Mouse (Mus musculus): ENCODE data around the gene Nploc4.

Nploc4 gene

GRCm38 (mm10) chr11:120378611-120379540, 58.6 kb downstream of the Nploc4 start, which contains the start of gene Faap100:
Faap100 (minus strand) TSS chr11:120378764.
- DNase-seq (ENCODE audit: low spot score in 2 of 2): peak; percentile 82 to 83

DNA sequence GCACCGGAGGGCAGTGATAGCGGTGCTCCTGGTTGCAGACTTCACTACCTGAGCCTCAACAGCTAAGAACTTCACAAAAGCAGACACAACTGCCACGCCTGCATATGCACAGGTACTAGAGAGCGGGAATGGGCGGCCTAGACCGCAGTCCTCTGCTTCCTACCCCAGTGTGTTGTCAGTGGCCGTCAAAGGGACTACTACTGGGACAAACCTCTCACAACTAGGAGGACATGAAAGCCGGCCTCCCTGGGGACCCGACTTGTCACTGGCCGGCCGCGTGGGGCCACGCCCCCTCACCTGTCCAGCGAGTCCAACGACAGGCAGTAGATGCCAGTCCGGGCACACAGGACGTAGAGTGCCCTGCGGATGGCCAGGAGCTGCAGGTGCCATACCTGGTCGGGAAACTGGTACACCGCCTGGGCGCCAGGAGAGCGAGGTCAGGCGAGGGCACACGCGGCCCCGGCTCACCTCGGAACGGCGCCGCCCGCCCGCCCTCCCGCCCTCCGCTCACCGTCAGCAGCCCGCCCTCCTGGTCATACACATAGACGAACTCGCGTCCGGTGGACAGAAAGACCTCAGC, 59.4 kb downstream of the Nploc4 start:
- DNase-seq (ENCODE audit: low spot score in 2 of 2): no peak

GRCm38 (mm10) chr11:120377337-120377736, 60.2 kb downstream of the Nploc4 start:
- DNase-seq (ENCODE audit: low spot score in 2 of 2): no peak

DNA sequence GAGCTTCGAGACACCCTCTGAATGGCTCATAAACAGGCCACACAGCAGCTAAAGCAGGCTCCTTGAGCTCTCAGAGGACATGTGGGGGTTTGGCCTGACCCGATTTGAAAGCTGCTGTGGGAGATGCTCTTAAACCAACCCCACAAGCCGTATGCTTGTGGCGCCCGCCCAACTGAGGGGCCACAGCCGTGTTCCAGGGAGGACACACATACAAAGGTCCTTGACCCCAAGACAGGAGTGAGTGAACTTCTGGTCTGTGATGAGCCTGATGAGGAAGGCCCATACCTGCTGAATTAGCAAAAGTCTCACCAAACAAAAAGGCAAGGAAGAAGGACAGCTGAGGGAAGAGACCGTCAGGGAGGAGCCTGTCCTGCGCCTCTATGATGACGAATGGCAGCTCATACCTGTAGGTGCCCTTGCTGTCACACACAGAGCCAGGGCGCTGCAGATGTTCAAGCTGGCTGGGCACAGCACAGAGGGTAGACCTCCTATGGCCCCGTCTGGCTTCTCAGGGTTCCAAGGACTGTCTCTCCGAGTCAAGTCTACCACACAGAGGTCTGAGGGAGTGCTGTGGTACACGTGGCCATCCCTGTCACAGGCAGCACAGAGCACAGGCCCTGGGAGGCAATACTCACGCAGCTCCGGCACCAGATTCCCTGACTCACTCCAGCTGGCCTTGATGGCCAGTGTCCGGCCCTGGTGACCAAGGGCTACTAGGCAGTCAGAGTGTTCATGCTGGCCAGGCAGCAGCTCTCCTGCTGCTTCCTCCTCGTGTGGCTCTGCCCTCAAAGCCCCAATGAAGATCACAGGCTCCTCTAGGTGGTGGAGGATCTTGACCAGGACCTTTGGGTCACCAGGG, 61.0 kb downstream of the Nploc4 start:
- no peak for DNase-seq (ENCODE audit: low spot score in 2 of 2)

DNA sequence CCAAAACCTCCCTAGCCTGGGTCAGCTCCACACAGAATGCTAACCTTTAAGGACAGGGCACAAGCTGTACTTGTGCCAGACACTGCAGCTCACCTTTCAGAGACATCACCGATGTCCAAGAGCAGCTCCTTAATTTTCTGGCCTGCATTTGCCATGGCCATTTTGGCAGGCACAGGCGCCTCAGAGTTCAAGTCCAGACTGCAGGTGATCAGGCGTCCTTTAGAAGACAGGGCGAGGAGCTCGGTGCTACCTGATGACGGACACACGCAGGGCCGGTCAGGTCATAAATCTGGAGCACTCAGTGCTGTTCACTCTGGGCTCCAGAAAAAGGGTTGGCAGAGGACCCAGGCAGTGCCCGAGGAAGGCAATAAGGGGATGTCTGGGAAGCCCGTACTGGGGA, 62.2 kb downstream of the Nploc4 start:
- no peak for DNase-seq (ENCODE audit: low spot score in 2 of 2)

DNA sequence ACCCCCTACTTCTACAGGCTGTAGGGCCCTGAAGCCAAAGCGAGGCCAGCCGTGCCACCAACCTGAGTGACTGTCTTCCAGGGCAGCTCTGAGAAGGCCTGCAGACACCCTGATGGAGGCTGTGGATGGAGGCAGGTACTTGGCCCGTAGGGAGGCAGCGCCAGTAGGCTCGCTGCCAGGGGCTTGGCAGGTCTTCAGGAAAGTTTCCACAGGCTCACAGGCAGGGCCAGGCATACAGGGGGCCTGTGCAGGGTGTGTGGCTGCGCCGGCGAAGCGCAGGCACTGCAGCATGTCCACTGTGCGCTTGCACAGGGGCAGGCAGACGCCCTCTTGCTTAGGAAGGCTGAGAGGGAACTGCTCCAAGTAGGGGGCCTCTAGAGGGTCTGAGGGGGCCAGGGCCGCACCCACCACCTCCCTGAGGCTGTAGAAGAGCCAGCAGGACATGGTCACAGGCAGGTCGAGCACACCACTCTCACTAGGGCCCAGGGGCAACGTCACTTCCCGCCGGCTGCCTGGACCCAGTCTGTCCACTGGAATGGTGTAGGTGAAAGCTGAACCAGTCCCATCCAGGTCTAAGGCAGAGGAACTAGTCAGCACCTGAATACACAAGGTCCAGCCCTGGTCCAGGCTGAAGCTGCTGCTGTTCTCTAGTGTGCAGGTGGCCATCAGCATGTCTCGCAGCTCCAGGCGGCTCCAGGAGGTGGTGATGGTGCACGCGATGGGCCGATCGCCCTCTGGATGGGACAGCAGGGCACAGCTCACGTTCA, 63.5 kb downstream of the Nploc4 start:
- no peak for DNase-seq (ENCODE audit: low spot score in 2 of 2)

GRCm38 (mm10) chr11:120373025-120373424, 64.5 kb downstream of the Nploc4 start:
- no peak for DNase-seq (ENCODE audit: low spot score in 2 of 2)

DNA sequence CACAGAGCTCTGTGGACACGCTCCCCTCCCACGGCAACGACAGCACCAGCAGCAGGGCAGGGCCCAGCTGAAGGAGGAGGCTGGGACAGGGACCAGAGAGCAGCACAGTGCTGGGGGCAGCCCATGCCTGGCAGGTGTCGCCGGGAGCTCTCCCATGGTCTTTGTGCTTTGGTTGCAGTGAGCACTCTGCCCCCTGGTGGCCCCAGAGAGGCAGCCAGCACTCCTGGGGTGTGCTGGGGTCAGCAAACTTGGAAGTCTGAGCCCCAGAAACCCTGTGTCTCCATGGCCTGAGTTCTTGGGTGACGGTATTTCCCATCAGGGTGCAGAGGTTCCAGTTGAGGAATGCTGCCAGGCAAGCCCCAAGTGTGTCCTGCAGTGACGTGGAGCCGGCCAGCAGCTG, 67.9 kb downstream of the Nploc4 start:
- DNase-seq (ENCODE audit: low spot score in 2 of 2): peak; percentile 50 to 55

DNA sequence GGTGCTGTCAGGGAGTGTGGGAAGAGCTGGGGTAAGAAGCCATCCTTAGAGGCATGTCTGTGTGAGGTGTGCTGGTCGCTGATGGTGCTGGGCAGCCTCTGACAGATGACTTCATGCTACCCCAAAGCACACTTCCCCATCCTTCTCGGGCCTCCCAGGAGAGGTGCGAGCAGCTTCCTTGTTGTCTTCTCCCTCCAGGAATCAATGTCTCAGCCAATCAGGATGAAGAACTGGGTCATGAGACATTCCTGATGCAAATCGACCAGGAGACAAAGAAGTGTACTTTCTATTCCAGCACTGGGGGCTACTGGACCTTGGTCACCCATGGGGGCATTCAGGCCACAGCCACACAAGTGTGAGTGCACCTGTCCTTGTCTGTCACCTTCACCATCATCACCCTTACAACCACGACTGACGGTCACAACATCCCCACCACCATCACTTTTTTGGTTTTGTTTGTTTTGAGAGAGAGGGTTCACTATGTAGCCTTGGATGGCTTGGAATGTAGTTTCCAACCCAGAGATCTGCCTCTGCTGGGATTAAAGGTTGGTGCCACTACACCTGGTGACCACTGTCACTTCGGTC, 71.0 kb downstream of the Nploc4 start:
- DNase-seq (ENCODE audit: low spot score in 2 of 2): no peak

- DNase-seq (ENCODE audit: low spot score in 2 of 2): no peak
Observed at GRCm38 (mm10) chr11:120362891-120363290, 74.6 kb downstream of the Nploc4 start.

DNA sequence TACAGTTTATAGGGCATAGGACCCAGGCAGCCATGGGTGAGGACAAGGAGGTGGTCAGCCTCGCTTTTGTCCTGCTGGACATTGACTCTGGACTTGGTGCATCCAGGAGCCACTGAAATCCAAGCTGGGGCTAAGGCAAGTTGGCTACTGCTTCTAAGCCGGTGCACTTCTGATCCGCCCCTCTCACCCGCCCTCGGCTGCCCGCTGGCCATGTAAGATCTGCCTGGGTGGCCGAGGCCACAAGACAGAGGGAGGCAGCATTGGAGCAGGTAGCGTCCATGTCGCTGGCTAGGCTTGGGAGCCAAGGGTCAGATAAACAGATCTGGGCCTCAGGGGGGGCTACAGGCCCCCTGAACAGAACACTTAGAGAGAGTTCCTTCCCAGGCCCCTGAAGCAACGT, 76.2 kb downstream of the Nploc4 start, which contains the start of gene Fscn2:
Gene Fscn2, plus strand, starts transcription at position 240 of the 400 bp plus-strand sequence.
- DNase-seq (ENCODE audit: low spot score in 2 of 2): no peak

DNA sequence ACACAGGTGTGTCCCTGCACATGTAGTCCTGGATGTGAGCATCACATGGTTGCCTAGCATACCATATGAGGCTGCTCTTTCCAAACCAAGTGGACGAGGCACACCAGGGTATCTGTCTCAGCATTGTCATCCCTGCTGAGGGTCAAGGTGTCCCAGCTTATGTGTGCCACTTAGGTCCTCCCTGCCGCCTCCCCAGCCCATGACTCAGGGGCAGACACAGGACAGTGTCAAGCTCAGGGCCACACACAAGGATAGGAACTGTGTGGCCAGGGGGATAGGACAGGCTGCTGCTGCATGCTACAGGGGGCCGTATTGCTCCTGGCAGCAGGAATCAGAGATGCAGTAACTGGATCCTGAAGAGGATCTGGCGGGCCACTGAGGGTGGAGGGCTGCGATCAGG, 76.8 kb downstream of the Nploc4 start:
- no peak for DNase-seq (ENCODE audit: low spot score in 2 of 2)

GRCm38 (mm10) chr11:120360062-120360461, 77.4 kb downstream of the Nploc4 start:
- no peak for DNase-seq (ENCODE audit: low spot score in 2 of 2)

DNA sequence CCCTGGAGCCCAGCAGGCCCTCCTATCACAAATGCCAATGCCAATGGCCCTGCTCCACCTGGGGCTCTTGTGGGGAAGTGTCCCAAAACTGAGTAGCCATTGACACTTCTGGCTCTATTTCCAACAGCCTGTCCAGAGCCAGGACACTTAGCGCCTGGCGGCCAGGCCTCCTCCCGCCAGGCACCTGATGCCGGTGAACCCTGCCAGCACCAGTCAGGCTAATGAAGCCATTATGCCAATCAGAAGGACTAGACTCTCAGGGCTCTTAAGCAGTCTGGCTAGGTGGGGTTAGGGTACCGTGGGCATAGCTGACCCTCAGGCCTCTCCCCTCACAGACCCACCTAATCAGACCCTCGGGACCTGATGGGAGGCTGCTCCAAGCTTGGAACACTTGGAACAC, 78.1 kb downstream of the Nploc4 start:
- no peak for DNase-seq (ENCODE audit: low spot score in 2 of 2)

DNA sequence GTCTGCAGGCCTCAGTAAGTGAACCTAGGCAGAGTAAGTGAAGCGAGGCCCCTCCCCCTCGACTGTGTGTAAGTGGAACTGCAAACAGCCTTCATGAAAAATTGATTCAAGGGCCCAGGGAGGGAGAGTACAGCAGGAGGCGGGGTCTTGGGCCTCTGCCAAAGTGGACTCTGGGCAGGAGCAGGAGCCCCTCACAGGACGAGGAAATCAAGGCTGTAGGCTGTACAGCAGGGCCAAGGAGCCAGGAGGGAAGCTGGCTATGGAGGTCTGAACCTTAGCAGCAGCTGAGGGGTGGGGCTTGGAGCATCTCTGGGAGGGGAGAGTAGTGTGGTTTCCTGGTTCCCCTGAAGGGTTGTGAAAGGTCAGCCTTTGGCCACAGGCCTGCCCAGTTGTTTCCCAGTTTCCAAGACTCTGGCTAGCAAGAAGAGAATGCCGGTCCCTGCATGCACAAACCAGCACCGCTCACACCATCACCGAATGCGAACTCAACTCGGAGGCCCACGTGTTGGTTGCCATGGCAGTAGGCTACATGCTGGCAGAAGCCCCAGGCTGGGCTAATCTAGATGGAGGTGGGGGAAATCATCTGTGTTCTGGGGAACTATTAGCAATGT, 79.6 kb downstream of the Nploc4 start:
- peak; percentile 71 to 85 for DNase-seq (ENCODE audit: low spot score in 2 of 2)

DNA sequence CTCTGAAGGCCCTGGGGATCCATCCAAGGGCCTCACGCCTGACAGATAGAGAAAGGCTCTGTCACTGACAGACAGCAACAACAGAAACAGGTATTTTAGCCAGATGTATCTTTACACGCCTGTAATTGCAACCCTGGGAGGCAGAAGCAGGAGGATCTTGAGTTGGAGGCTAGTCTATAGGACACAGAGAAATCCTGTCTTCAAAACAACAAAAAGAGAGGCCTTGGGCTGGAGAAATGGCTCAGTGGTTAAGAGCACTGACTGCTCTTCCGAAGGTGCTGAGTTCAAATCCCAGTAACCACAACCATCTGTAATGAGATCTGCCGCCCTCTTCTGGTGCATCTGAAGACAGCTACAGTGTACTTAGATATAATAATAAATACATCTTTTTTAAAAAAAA, 80.6 kb downstream of the Nploc4 start:
- DNase-seq (ENCODE audit: low spot score in 2 of 2): no peak

DNA sequence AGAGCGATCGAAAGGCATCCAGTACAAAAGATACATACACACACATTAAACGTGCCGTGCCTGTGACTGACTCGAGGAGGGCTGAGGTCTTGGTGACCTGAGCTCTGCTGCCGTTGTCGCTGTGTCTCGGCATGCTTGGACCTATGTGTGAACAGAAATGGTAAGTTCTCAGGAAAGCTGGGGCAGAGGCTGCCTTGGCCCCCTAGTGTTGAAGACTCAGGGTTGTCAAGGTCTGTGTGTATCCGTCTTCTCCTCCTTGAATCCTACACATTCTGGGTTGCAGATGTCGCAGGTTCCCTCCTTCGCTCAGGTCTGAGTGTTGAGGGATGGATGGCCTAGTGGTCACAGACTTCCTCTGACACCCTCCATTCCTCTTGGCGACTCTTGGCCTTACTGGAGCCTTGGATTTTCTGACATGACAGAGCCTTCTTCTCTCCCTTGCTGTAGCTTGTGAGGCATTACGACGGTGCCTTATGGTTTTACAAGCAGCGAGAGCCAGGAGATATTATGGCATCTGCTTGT, 81.1 kb downstream of the Nploc4 start:
- DNase-seq (ENCODE audit: low spot score in 2 of 2): no peak

GRCm38 (mm10) chr11:120355277-120356039, 82.0 kb downstream of the Nploc4 start:
- DNase-seq (ENCODE audit: low spot score in 2 of 2): no peak
